Mouse (Mus musculus): ENCODE measurements at regions not wholly inside any gene's neighbourhood (a gene's known extent, or its start where the extent isn't known, plus 50 kb on each side); places are given as distances from the start of the nearest gene placed in this dataset.

DNA sequence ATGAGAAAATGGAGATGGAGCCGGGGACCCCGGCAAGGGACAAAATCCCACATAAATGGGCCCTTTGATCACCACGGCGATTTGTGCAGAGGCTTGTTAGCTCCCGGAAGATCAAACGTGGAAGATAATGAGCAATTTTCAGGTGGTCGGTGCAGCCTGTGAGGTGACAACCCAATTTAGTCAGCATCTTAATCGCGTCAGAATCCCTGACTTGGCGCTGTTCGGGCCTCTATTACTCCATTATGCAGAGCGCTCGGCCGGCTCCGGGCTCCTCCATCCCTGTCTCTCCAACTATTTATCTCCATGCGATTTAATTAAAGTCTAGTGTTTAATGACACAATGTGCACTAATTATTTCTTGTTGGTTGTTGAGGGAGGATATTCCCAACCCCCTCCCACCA, 66.1 kb upstream of the Igsf21 start:
- DNase-seq (ENCODE audit: low spot score) = no peak

DNA sequence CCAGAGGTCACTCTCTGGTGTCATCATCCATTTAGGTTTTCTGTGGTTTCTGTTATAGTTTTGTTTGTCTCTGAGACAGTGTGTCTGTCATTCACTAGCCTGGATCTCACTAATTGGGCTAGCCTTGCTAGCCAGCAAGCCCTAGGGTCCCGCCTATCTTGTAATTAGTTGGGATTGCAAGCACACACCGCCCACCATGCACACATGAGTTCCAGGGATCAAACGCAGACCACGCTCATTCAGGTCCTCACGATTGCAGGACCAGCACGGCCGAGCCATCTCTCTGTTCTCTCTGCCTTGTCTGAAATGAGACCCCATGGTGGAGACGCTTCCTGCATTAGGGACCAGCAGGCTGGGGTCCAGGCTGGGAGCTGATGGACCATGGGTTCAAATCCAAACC, 60.9 kb upstream of the Igsf21 start:
- DNase-seq (ENCODE audit: low spot score) = no peak

DNA sequence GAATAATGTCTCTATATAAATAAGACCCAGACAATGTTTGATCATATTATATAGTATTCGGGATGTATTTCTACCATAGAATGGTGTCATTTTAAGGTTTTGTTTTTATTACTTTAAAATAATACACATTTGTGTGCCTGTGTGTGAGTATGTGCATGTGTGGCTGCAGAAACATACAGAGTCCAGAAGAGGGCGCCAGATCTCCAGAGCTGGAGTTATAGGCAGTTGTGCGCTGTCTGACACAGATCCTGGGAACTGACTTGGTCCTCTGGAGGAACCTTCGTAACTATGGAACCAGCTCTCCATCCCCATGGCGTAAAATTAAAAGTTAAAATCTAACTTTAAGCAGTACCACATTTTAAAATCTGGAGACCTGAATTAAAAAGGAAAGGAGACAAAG, 58.4 kb upstream of the Igsf21 start:
- DNase-seq (ENCODE audit: low spot score) = no peak

DNA sequence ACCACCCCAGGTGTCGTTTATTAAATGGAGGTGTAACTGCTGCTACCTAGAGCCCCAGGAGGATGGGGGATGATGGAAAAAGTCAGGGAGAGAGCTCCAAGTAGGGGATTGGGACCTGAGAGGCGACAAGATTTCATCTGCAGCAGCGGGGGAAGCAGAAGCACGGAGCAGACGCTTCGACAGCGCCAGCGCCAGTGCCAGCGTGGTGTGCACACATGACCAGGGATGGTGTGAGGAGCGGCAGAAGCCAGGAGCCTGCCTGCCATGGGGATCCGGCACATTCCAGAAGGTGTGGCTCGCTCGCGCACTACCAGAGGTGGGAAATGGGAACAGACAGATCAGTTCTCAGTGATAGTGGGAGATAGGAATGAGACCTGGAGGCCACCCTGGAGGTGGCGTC, 55.1 kb upstream of the Igsf21 start:
- DNase-seq (ENCODE audit: low spot score) = no peak

DNA sequence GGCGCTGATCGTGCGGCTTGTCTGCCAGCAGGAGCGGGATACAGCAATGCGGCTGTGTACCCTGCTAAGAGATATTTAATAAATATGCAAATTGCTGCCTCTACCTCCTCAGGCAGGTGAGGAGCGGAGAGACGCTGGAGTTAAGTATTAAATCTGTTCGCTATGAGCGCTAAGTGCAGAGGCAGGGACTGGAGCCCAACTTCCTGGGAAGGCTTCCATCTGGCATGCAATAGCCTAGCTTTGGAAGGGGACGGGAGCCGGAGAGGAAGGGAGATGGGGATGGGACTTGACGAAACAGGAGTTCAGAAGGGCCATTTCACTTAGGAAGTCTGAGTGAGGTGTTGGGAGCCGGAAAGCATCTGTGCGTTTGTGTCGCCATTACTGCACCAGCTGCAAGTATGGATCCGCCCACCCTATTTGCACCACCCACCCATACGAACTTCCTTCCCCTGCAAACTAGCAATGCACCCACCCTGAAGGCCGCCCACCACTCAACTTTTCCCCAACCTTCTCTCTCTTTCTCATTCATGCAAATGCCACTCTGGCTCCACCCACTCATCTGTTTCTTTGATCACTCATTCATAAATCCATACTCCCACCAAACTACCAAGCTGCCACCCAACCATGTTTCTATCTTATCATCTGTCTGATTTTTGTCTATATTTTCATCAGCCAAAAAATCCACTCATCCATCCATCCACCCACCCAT, 51.5 kb upstream of the Igsf21 start:
- no peak for DNase-seq (ENCODE audit: low spot score)
